Mouse (Mus musculus) kidney, adult 2 months (tissue): ENCODE results near the gene Klhl41.

Source experiments
- CTCF ChIP-seq: fragments of 200-500 bp; conservative IDR thresholded peaks from 2 replicates; pipeline ENCODE4 v1.5.1; 2011; ENCODE audit warnings: low read depth, mild to moderate bottlenecking, control low read depth, low read length, moderate library complexity, mixed read lengths; ENCODE audit not compliant: insufficient read depth, insufficient read length
- POLR2A ChIP-seq: fragments of 200-500 bp; IDR thresholded peaks from one replicate; pipeline ENCODE4 v1.6.1; 2011; ENCODE audit warnings: low read depth, low read length, control low read depth

DNA sequence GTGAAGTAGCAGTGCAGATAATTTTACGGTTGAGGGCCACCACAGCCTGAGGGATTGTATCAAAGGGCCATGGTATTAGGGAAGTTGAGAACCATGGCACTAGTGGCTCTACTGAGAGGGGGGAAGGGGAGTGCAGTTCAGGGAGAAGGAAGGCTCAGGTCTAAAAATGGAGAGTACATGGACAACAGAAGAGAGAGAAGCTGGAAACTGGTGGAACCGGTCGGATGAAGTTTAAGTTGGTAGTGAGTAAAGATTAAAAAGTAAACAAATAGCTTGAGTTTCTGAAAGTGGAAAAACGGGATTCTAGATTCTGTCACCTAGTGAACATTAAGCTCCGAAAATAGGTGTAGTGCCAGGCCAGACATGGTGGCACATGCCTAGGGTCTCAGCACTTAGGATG is 39.1 kb upstream of the Klhl41 start:
- TF ChIP-seq CTCF (no peak), POLR2A (no peak)
